Mouse (Mus musculus) embryonic fibroblast, embryonic 13.5 days (primary cell): Measurements from ENCODE around the gene Cdk19. TPM values are rescaled to one million over a fixed set of nuclear protein-coding genes. Genes with fewer than 3 reads are reported as not detected.

Experiments
- H3K27ac ChIP-seq: 2 replicates; pipeline ENCODE4 v1.5.1; 2012; ENCODE audit warnings: low read length, control low read depth, inconsistent platforms; ENCODE audit not compliant: insufficient read depth
- H3K4me1 ChIP-seq: 2 replicates; pipeline ENCODE4 v1.6.1; 2011; ENCODE audit warnings: low read length; ENCODE audit not compliant: control insufficient read depth, insufficient read depth
- H3K4me3 ChIP-seq: 2 replicates; pipeline ENCODE4 v1.5.1; 2011; ENCODE audit warnings: mild to moderate bottlenecking, control low read depth, low read length; ENCODE audit not compliant: insufficient read depth
- CTCF ChIP-seq: IDR thresholded peaks from 2 replicates; pipeline ENCODE4 v1.5.1; 2011; ENCODE audit warnings: mild to moderate bottlenecking, control low read depth, low read length, moderate library complexity, borderline replicate concordance; ENCODE audit not compliant: insufficient read depth
- POLR2A ChIP-seq: IDR thresholded peaks from 2 replicates; pipeline ENCODE4 v1.6.1; 2011; ENCODE audit warnings: low read depth, mild to moderate bottlenecking, control low read depth, low read length, moderate library complexity
- polyA plus RNA-seq: library from polyadenylated mRNA; stranded (reverse); fragments of >200 nt; gene quantifications from 2 replicates; pipeline ENCODE4 v1.2.4, GENCODE M21; 2011; ENCODE audit warnings: low read depth; ENCODE audit not compliant: missing spikeins, insufficient read length

The Cdk19 gene
- polyA plus RNA-seq, 1 experiment, result 18.8 TPM

DNA sequence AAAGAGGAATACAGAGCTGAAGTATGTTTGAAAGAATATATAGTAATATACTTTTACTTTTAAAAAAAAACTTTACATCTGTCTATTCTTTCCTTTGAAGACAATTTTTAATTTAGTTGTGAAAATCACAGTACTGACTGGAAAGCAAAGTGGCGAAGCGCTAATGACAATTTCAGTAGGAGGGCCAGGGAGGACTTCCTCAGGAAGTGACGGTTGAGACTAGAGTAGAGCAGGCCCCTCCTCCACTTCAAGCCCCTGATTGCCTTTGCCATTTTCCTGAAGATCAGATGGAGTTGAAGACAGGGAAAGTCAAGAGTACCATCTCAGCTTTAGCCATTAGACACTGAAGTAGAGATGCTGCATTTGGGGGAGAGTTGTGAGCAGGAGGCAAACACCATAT lies 92.6 kb downstream of the Cdk19 start:
- no peak overlapping the region for H3K27ac ChIP-seq

GRCm38 (mm10) chr10:40432375-40432774 lies 93.0 kb downstream of the Cdk19 start:
- H3K4me1 ChIP-seq, result no peaks in the 10 kb centered on the region; the same call in 1 of the 2 replicates
- no peak overlapping the region for H3K4me3 ChIP-seq
- H3K27ac ChIP-seq, result no peak overlapping the region
- TF ChIP-seq POLR2A (no peak), CTCF (no peak)

More for the DNA sequence above, 92.6 kb downstream of the Cdk19 start:
- Histone ChIP-seq H3K4me1 (no peaks in the 10 kb centered on the region; the same call in 1 of the 2 replicates), H3K4me3 (no peak overlapping the region)
- TF ChIP-seq POLR2A (no peak), CTCF (no peak)

GRCm38 (mm10) chr10:40435402-40435801 lies 96.0 kb downstream of the Cdk19 start:
- H3K4me1 ChIP-seq, result no peaks in the 10 kb centered on the region
- TF ChIP-seq CTCF (no peak), POLR2A (no peak)
- H3K4me3 ChIP-seq, result no peak overlapping the region
- H3K27ac ChIP-seq, result no peak overlapping the region

- TF ChIP-seq CTCF, result no peak
- no peak for TF ChIP-seq POLR2A
- Histone ChIP-seq H3K27ac (no peak overlapping the region), H3K4me3 (no peak overlapping the region), H3K4me1 (no peaks in the 10 kb centered on the region)
Measured at GRCm38 (mm10) chr10:40437117-40437516, 97.8 kb downstream of the Cdk19 start.

- H3K4me1 ChIP-seq, result no peaks in the 10 kb centered on the region
- no peak for TF ChIP-seq POLR2A
- TF ChIP-seq CTCF, result no peak
- H3K27ac ChIP-seq, result no peak overlapping the region
- no peak overlapping the region for H3K4me3 ChIP-seq
Measured at GRCm38 (mm10) chr10:40440740-40441139, 101.4 kb downstream of the Cdk19 start.

DNA sequence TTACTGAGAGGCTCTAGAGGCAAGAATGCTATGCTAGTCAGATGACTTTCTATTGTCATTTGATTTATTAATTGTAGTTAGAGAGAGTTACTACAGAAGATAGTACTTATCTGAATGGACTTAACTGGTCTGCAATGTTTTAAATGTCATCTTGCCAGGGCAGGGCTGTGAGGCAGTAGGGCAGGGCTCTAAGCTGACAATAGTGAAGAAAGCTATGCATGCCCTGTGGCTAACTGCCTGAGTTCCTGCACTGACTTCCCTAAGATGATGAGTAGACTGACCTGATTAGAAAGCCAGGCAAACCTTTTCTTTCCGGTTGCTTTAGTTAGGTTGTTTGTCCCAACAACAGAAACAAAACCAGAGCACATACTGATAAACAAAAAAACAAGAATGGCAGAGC lies 102.7 kb downstream of the Cdk19 start:
- TF ChIP-seq CTCF (no peak), POLR2A (no peak)
- H3K27ac ChIP-seq, result no peak overlapping the region
- H3K4me1 ChIP-seq, result no peaks in the 10 kb centered on the region
- no peak overlapping the region for H3K4me3 ChIP-seq

DNA sequence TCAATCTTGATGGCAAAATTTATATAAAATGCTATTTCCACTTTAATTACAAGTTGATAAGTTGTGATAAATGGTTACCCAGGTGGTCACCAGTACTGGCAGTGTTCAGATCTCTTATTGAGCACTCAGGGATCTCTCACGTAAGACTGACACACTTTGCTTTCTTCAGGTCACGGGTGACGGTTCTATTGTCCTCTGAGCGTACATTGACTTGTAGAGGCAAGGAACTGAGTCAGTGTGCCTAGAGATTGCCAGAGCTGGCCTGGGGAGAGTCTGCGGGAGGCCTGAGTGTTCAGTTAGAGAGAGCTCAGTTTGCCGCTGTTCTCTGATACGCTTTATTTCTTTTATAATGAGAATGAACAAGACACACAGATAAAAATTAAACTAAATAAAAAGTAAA lies 104.0 kb downstream of the Cdk19 start:
- TF ChIP-seq POLR2A, result no peak
- TF ChIP-seq CTCF, result no peak
- Histone ChIP-seq H3K4me1 (no peaks in the 10 kb centered on the region), H3K4me3 (no peak overlapping the region), H3K27ac (no peak overlapping the region)

- TF ChIP-seq POLR2A, result no peak
- TF ChIP-seq CTCF, result no peak
- H3K4me1 ChIP-seq, result no peaks in the 10 kb centered on the region
- no peak overlapping the region for H3K27ac ChIP-seq
- no peak overlapping the region for H3K4me3 ChIP-seq
Measured at GRCm38 (mm10) chr10:40443806-40444357, 104.5 kb downstream of the Cdk19 start.

DNA sequence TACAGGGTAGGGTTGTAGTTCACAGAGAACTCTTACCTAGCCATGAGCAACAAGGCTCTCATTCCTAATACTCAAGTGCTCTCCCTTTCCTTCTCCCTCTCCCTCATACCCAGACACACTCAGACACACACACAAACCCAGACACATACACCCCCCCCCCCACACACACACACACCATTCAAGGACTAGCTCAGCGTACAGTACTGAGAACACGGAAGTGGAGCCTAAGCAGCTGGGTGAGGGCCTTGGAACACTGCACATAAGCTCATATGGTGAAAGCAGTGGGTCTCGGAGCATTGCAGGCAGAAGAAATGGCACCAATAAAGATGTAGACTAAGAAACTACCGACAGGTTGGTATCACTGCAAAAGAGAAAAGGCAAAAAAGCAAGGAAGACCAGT lies 105.2 kb downstream of the Cdk19 start:
- Histone ChIP-seq H3K4me3 (no peak overlapping the region), H3K27ac (no peak overlapping the region), H3K4me1 (no peaks in the 10 kb centered on the region)
- no peak for TF ChIP-seq POLR2A
- no peak for TF ChIP-seq CTCF

DNA sequence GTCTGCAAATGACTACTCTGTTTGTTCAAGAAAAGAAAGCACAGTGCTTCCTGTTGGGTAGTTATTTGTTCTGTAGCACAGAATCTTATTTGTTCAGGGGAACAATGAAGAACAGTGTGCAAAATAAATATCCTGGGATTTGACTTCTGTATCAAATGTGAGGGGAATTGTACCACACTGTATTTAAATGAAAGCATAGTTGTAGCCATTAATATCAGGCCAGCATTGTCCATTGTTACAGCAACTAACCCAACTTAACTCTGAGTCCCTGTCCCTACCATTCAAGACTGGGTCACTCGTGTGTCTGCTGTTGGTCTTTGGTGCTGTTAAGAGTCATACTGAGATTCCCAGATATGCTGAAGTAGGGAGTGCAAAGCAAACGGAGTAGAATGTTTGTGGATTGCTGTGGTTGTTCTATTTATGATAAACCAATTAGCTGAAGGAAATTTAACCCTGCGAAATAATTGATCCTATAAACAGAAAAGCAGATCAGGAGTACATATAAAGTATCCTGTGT lies 106.8 kb downstream of the Cdk19 start:
- no peak overlapping the region for H3K4me3 ChIP-seq
- no peaks in the 10 kb centered on the region for H3K4me1 ChIP-seq
- TF ChIP-seq CTCF, result no peak
- no peak for TF ChIP-seq POLR2A
- no peak overlapping the region for H3K27ac ChIP-seq
